Mouse (Mus musculus) small intestine, adult 2 months (tissue): Measurements from ENCODE around the gene Gm14408.
"Not testable (repeated sequence)": the region's sequence is repeated elsewhere in the genome, so short reads cannot be mapped to it uniquely, and the experiment has no call there.

Experiments used
- CTCF ChIP-seq: fragments of 200-500 bp; IDR thresholded peaks from 2 replicates; pipeline ENCODE4 v1.5.1; 2012; ENCODE audit warnings: low read depth, mild to moderate bottlenecking, control low read depth, inconsistent platforms, low read length, moderate library complexity, mixed read lengths; ENCODE audit not compliant: insufficient replicate concordance, insufficient read length; ENCODE audit errors: extremely low read depth
- POLR2A ChIP-seq: fragments of 200-500 bp; IDR thresholded peaks from 2 replicates; pipeline ENCODE4 v1.6.1; 2012; ENCODE audit warnings: low read depth, mild to moderate bottlenecking, control low read depth, inconsistent platforms, low read length, moderate library complexity

DNA sequence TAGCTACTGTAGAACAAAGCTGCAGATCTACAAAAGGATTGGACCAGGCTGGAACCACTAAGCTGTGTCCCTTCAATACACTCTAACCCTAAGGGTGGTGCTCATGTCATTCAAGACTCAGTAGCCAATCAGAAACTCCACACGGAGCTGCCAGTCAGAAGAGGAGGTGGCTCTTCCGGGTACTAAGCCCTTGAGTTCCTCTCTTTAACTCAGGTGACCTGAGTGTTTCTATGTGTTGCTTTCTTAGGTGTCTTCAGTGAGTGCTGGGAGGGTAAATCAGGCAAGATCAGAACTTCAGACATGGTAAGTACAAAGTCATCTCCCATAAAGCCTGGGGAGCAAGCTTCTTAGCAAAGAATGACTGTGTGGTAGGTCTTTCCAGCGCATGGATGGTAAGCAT is at the start of gene Gm14408:
- not testable (repeated sequence) for TF ChIP-seq POLR2A, CTCF
